In the genomic region with DNA sequence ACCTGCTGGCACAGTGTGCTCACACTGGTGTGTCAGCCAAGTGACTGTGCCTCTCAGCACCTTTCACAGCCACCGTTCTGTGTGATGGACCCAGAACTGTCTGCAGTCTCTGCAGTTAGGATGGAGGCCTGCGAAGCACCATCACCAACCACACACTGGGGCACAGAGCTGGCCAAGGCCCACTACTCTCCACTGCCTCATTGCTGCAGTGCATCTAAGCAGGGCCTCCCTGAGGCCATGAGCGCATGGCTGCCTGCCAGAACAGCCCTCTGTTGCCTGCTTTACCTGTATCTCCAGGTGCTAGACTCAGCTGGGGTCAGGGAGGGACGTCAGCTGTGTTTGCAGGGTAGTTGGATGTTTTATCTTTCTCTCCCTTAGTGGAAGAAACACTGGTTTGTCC, we compare ENCODE assay signal across 15 mouse cellular contexts. TPM values are rescaled to one million over a fixed set of nuclear protein-coding genes. Genes with fewer than 3 reads are reported as not detected.
"Had no signal": no experiment of that assay in that cellular context is flagged by ENCODE, and none has a peak within 500 bp of the region (broad histone marks: within the 10 kb centered on the region; RNA-seq: fewer than 3 reads in every experiment).

No protein-coding gene starts in this region.

- H3K9ac ChIP-seq: limb, embryonic 12.5 days; liver, embryonic 15.5 days; neural tube, embryonic 13.5 days; stomach, embryonic 15.5 days had no signal

- H3K4me2 ChIP-seq: limb, embryonic 12.5 days; liver, embryonic 11.5 days; liver, embryonic 15.5 days; neural tube, embryonic 13.5 days; stomach, embryonic 15.5 days had no signal

- H3K4me1 ChIP-seq: limb, embryonic 12.5 days; neural tube, embryonic 13.5 days; stomach, embryonic 15.5 days had no signal

- H3K27me3 ChIP-seq: limb, embryonic 12.5 days; liver, embryonic 15.5 days; neural tube, embryonic 13.5 days; stomach, embryonic 15.5 days had no signal

- ATAC-seq: intestine, embryonic 16.5 days; lung, postnatal 0 days had no signal

- H3K27ac ChIP-seq: limb, embryonic 12.5 days; liver, embryonic 15.5 days; neural tube, embryonic 13.5 days; stomach, embryonic 15.5 days had no signal

- H3K4me3 ChIP-seq: limb, embryonic 12.5 days; liver, embryonic 15.5 days; neural tube, embryonic 13.5 days; stomach, embryonic 15.5 days had no signal

- H3K9me3 ChIP-seq: limb, embryonic 12.5 days; liver, embryonic 15.5 days; neural tube, embryonic 13.5 days; stomach, embryonic 15.5 days had no signal

- DNase-seq: kidney, adult 2 months; lung, adult 2 months; lung, postnatal 36 days; midbrain, embryonic 14.5 days; retina, postnatal 1 day; thymus, adult 2 months; thymus, postnatal 25 days had no signal

RNA-seq across cellular contexts. Expression of gene Pld6, which starts 43.1 kb away (rescaled TPM):
- total RNA-seq: monocyte, adult 5-6 weeks had no signal
